Mouse (Mus musculus) frontal cortex, postnatal 25 days (tissue): Measurements from ENCODE around the gene Dner.

Source experiments
- DNase-seq, 2 experiments: peaks; one replicate each; pipeline ENCODE4 v3.0.0; 2022; ENCODE audit warnings: low spot score in 2 of 2

The Dner gene

GRCm38 (mm10) chr1:84325309-84325708 lies 370.7 kb downstream of the Dner start:
- DNase-seq = no peak

- no peak for DNase-seq
These were observed 374.7 kb downstream of the Dner start for GRCm38 (mm10) chr1:84321327-84321726.
